Mouse (Mus musculus) urinary bladder, adult 2 months (tissue): ENCODE measurements around the gene Narfl. TPM values are rescaled to one million over a fixed set of nuclear protein-coding genes. Genes with fewer than 3 reads are reported as not detected.
"Not testable (repeated sequence)": the region's sequence is repeated elsewhere in the genome, so short reads cannot be mapped to it uniquely, and the experiment has no call there.

Experiments used
- DNase-seq: peaks from one replicate; pipeline ENCODE4 v3.0.0; 2022; ENCODE audit warnings: low spot score
- polyA plus RNA-seq: library from polyadenylated mRNA; depleted of rRNA; stranded (reverse); fragments of >200 nt; gene quantifications from 2 replicates; pipeline ENCODE4 v1.2.3, GENCODE M21; 2012

Narfl gene
- polyA plus RNA-seq, 1 experiment = 26.1 TPM

DNA sequence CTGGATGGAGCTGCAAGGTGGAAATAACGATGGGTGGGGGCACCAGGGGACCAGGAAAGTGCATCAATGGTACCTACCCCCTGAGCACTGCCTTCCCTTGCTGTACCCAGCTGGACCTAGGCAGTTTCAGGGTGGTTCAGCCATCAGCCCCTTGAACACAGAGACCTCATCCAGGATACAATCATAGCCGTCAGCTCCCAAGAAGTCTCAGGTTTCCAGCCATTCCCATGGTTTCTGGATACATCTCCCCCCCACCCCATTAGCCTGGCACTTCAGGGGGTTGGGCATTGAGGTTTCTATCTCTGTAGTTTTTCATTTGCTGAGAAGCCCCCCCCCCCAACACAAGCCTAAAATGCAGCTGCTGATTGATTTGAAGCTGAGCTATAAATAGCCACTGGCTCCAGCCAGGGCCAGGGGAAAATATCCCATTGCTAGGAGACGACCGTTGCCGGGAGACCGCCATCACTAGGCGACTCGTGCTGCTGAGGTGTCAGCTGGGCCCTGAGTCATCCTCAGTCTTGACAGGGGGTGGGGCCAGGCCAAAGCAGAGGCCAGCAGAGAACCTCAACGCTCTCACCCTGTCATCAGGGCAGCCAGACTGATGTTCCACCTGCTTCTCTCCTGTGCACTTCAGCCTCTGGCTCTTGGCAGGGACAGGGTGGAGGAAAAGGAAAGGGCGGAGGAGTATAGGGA lies 29.4 kb downstream of the Narfl start:
- DNase-seq = no peak

DNA sequence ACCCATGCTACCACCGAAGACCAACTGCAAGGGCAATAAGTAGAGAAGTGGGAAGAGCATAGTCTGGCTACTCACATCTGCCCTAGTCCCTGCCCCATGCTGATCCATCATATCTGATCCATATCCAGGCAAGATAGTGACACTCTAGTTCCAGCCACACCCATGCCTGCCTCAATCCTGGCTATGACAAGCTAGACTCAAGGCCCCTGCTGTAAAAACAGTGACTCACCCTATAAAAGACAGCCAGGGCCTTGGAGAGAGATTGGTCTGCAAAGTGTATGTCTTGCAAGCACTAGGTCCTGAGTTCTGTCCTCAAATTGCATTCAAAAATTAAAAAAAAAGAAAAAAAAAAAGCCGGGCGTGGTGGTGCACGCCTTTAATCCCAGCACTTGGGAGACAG lies 32.9 kb downstream of the Narfl start:
- no peak for DNase-seq

GRCm38 (mm10) chr17:25807452-25807851 lies 33.9 kb downstream of the Narfl start:
- DNase-seq = not testable (repeated sequence)

GRCm38 (mm10) chr17:25808028-25808427 lies 34.5 kb downstream of the Narfl start:
- no peak for DNase-seq

DNA sequence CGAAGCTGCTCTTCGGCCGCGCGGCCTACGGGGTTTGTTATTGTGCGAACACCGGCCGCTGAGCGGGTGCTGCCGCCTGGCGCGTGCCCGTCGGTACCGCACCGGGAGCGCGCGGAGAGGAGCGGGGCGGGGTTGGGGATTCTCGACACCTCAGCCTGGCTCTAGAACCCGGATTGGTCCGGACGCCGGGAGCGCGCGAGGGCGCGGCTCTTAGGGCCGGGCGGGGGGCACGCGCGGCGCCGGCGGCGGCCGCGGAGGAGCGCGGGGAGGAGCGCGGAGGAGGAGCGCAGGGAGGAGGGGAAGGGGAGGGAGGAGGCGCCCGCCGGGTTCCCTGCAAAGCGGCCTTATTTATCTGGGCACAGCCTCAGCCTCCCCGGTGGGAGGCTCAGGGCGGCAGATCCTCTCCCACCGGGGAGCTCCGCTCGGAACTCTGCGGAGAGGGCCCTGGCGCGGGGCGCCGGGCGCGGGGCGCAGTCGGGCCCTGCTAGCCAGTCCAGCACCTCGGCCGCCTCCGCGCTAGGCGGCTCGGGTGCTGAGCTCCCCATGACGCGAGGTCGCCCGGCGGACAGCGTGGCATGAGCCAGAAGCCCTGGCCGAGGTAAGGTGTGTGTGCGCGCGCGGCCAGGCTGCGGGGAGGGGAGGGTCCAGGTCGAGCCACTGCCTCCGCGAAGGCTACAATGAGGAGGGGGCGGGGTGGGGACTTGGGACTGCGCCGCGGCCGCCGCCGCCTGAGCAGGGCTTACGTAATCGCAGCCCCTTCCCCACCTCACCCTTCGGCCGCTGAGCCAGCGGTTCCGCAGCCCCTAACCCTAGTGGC lies 35.4 kb downstream of the Narfl start, which contains the start of gene Fbxl16:
Gene Fbxl16 (plus strand): TSS at position 297 of the 817 bp plus-strand sequence.
- no peak for DNase-seq

DNA sequence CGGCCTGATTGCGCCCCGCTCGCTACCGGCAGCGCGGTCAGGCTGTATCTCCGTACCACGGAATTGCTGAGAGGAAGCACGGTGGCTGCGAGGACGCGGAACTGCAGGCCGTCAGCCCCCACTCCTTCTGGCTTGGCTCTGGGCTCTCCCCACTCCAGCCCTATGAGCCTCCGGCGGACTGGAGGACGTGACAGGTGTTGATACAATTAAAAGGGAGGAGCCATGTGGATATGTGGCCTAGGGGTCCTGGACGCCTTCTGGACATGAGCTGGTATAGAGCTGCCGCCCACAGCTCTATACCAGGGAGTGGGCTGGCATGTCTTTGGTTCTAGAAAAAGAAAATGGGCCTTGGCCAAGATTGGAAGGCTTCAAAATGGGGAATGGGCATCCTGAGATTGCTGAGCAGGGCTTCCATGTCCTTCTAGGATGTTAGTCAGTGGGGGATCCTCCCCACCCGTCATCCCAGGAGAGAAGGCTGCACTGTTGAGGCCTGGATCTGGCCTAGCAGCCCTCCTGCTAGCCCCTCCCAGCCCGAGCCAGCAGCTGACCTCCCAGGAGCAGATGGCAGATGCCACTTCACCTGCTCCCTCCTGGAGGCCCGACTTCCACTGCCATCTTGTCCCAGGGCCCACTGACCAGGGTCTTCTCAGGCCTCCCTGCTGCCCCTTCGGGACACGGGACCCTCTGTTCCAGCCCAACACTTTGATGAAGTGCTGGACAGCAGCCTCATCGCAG lies 36.2 kb downstream of the Narfl start:
- no peak for DNase-seq

DNA sequence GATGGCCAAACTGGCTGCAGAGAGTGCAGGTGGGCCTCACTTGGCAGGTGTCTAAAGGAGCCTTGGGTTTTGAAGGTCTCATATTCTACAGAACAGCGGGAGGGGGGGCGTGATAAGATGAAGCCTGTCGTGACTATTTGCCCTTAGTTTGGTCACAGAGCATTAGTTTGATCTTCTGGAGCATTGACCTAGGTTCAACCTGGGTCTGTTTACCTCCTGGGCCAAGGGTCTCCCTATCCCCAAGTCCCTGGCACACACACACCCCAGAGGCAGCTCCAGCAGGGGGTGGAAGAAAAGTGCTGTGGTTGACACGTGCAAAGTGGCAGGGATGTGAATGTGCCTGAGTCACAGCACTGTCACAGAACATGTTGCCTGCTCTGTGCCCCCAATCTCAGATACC lies 37.3 kb downstream of the Narfl start:
- DNase-seq = no peak

GRCm38 (mm10) chr17:25813471-25813870 lies 39.9 kb downstream of the Narfl start:
- DNase-seq = peak; percentile 69

DNA sequence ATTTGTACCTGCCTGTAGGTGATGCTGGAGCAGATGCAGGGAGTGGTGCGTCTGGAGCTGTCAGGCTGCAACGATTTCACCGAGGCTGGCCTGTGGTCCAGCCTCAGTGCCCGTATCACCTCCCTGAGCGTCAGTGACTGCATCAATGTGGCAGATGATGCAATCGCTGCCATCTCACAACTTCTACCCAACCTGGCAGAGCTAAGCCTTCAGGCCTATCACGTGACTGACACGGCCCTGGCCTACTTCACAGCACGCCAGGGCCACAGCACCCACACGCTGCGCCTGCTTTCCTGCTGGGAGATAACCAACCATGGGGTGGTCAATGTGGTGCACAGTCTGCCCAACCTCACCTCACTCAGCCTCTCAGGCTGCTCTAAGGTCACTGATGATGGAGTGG lies 44.1 kb downstream of the Narfl start:
- no peak for DNase-seq

DNA sequence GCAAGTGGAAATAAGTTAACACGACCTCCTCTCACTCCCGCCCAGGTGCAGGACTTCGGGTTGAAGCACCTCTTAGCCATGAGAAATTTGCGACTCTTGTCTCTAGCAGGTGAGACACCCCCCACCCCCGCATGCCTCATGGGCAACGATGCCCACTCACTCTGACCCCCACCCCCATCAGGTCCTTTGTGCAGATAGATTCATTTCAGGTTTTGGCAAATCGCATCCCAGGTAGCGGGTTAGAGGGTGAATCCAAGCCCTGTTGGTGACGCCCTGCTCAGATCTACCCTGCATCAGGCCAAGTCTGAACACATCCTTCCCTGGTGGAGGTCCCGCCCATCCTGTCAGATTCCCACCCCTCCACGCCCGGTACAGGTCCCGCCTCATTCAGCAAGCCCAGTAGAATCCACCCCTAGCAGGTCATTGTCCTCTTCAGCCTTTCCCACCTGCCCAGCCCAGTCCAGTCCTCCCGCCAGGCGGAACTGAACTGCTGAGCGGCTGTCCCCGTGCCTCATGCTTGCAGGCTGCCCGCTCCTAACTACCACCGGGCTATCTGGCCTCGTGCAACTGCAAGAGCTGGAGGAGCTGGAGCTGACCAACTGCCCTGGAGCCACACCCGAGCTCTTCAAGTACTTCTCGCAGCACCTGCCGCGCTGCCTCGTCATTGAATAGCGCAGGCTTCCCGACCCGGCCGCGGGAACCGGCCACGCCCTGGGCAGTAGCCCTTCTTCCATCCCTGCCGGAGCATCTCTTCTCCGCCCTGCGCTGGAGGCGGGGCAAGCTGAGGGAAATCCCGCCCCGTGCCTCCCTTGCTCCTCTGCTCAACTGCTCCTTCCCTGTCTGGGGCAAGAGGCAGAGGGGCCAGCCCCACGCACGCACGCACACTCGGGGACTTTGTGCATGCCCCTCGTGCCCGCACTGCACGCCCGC lies 45.5 kb downstream of the Narfl start:
- DNase-seq = no peak

DNA sequence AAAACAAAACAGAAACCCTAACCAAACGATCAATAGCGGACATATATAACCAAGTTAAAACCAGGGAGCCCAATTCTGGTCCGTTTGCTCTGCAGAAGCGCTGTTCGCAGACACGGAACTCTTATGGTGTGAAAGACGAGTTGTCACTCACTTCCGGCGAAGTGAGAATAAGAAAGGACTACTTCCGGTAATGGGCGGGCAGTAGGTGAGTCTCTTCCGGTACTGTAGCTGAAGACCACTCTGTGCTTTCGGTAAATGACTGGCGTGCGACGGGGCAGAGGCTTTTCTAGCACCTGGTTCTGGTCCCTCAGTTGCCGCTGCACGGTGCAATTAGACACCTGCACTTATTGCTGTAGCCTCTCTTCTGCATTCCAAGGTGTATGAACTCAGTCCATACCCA lies 49.9 kb downstream of the Narfl start, which contains the start of gene Wdr24:
Gene Wdr24 (plus strand): TSS at position 176 of the 400 bp plus-strand sequence.
- DNase-seq = no peak

GRCm38 (mm10) chr17:25824362-25825142 lies 51.0 kb downstream of the Narfl start:
- DNase-seq = no peak

- DNase-seq = no peak
These were observed 51.7 kb downstream of the Narfl start for GRCm38 (mm10) chr17:25825311-25825710.

DNA sequence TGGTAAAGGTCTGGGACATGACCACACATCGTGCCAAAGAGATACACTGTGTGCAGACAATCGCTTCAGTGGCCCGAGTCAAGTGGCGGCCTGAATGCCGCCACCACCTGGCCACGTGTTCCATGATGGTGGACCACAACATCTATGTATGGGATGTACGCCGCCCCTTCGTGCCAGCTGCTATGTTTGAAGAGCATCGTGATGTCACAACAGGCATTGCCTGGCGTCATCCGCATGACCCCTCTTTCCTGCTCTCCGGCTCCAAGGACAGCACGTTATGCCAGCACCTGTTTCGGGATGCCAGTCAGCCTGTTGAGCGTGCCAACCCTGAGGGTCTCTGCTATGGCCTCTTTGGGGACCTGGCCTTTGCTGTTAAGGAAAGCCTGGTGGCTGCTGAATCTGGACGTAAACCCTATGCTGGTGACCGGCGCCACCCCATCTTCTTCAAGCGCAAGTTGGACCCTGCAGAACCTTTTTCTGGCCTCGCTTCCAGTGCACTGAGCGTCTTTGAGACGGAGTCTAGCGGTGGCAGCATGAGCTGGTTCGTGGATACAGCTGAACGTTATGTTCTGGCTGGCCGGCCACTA lies 52.5 kb downstream of the Narfl start:
- no peak for DNase-seq

DNA sequence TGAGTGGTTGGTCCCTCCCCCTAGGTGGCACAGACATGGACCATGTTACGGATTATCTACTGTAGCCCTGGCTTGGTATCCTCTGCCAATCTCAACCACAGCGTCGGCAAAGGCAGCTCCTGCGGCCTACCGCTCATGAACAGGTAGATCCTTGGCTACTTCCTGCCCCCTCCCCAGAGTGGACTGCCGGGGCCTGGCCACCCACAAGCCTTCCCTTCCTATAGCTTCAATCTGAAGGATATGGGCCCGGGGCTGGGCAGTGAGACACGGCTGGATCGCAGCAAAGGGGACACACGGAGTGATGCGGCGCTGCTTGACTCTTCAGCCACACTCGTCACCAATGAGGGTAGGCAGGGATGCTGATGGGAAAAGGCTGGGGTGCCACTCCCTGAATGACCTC lies 53.4 kb downstream of the Narfl start:
- no peak for DNase-seq

GRCm38 (mm10) chr17:25827546-25828222 lies 54.1 kb downstream of the Narfl start:
- no peak for DNase-seq

DNA sequence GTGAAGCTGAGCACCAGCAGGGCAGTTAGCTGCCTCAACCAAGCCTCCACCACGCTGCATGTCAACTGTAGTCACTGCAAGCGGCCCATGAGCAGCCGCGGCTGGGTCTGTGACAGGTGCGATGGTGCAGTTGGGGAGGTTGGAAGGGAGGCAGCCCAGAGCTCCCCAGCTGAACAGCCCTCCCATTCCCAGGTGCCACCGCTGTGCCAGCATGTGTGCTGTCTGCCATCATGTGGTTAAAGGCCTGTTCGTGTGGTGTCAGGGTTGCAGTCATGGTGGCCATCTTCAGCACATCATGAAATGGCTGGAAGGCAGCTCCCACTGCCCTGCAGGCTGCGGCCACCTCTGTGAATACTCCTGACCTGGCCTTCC lies 54.6 kb downstream of the Narfl start:
- DNase-seq = no peak

DNA sequence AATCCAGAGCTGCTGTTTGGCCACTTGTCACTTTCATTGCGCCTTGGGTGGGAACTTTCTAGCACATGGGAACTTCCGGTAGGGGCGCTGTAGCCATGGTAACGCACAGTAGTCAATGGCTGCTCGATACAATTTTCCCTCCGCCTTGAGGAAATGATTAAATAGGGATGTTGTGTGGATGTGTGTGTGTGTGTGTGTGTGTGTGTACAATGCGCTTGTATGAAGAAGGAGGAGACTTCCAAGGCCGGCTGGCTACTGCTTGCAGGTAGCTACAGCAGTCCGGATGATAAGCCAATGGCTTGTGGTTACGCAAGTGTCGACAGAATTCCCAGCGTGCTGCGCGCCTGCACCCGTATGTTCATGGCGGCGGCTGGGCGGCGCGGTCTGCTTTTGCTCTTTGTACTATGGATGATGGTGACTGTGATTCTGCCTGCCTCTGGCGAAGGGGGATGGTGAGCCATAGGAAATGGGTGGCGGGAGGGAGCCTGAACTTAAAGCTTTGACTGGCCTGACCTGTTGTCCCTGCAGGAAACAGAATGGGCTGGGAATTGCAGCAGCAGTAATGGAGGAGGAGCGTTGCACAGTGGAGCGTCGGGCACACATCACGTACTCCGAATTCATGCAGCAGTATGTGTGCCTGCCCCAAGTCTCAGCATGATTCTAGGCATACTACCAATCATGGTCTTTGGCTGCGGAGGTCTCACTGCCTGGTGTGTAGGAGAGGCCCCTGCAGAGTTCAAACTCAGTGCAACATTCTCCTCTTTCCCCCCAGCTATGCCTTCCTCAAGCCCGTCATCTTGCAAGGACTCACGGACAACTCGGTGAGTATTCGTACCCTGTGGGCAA lies 55.4 kb downstream of the Narfl start, which contains the start of gene Jmjd8:
Gene Jmjd8 (plus strand): TSS at position 156 of the 846 bp plus-strand sequence.
- DNase-seq = no peak
